Mouse (Mus musculus): ENCODE results near the gene Bbs9. TPM values are rescaled to one million over a fixed set of nuclear protein-coding genes. Genes with fewer than 3 reads are reported as not detected.

Gene Bbs9
- polyA plus RNA-seq, 1 experiment: 15.3 TPM

GRCm38 (mm10) chr9:22486211-22486610 is 10.7 kb downstream of the Bbs9 start:
- TF ChIP-seq POLR2A (IDR thresholded peaks at IDR 0.05; ENCODE audit: borderline replicate concordance, extremely low read depth, low read depth, low read length): no peak
- TF ChIP-seq CTCF (IDR thresholded peaks at IDR 0.05; ENCODE audit: insufficient read depth, low read length): no peak
- H3K4me3 ChIP-seq (replicated peaks; ENCODE audit: extremely low read depth, low read depth, low read length): no peak overlapping the region
- WGBS: 85% methylated on average over 7 of the region's 7 CpGs
- H3K4me1 ChIP-seq (ENCODE audit: control insufficient read depth, insufficient read depth, low read length): no peaks in the 10 kb centered on the region
- no peak for DNase-seq

DNA sequence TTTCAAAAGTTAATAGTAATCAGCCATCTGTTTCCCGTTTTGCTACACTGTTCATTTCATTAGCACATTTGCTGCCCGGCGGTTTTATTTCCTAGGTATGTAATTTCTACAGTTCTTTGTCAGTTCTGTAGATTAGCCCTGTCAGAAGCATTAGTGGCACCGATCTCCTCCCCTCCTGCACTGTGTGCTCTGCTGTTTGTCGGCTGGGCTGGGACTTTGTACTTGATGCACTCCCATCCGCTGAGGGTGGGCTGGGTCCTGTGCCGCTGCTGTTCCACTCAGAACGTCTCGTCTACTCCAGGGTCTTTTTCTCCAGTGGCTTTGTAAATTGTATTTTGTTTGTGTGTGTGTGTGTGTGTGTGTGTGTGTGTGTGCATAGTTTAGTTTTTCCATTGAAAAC is 13.4 kb downstream of the Bbs9 start:
- TF ChIP-seq POLR2A (IDR thresholded peaks at IDR 0.05; ENCODE audit: borderline replicate concordance, extremely low read depth, low read depth, low read length) (no peak), CTCF (IDR thresholded peaks at IDR 0.05; ENCODE audit: insufficient read depth, low read length) (no peak)
- DNase-seq: no peak
- WGBS: 61% methylated on average over 9 of the region's 9 CpGs
- Histone ChIP-seq H3K4me3 (replicated peaks; ENCODE audit: extremely low read depth, low read depth, low read length) (no peak overlapping the region), H3K4me1 (ENCODE audit: control insufficient read depth, insufficient read depth, low read length) (no peaks in the 10 kb centered on the region)

DNA sequence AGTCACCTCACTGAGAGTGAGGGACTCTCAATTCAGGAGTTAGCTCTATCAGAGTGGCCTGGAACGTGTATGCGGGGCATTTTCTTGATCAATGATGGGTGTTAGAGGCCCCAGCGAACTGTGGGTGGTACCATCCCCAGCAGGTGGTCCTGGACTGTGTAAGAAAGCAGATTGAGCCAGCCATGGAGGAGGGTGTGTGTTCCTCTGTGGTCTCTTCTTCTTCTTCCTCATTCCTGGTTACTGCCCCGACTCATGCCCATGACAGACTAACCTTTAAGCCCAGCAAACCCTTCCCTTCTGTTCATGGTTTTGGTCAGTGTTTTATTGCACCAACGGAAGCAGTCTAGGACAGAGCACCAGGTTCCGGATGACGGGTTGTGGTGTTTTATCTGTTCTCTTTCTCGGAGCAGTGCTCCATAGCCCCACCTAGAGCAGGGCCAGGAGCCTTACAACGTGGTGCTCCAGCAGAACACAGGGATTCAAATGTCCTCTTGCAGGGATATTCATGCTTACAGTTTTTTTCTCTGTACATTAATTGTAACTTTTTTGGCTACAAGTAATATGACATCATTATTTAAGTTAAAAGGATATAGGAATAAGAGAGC is 18.8 kb downstream of the Bbs9 start:
- 87% methylated on average over 9 of the region's 9 CpGs for WGBS
- TF ChIP-seq POLR2A (IDR thresholded peaks at IDR 0.05; ENCODE audit: borderline replicate concordance, extremely low read depth, low read depth, low read length) (no peak), CTCF (IDR thresholded peaks at IDR 0.05; ENCODE audit: insufficient read depth, low read length) (peak; percentile 34; the same call in 1 of the 2 replicates)
- no peaks in the 10 kb centered on the region for H3K4me1 ChIP-seq (ENCODE audit: control insufficient read depth, insufficient read depth, low read length)
- DNase-seq: no peak
- H3K4me3 ChIP-seq (replicated peaks; ENCODE audit: extremely low read depth, low read depth, low read length): no peak overlapping the region

GRCm38 (mm10) chr9:22495133-22495532 is 19.6 kb downstream of the Bbs9 start:
- Histone ChIP-seq H3K4me3 (replicated peaks; ENCODE audit: extremely low read depth, low read depth, low read length) (no peak overlapping the region), H3K4me1 (ENCODE audit: control insufficient read depth, insufficient read depth, low read length) (no peaks in the 10 kb centered on the region)
- TF ChIP-seq CTCF (IDR thresholded peaks at IDR 0.05; ENCODE audit: insufficient read depth, low read length) (0 out of 2 replicates have a peak, but pooled peaks have one; percentile 14), POLR2A (IDR thresholded peaks at IDR 0.05; ENCODE audit: borderline replicate concordance, extremely low read depth, low read depth, low read length) (no peak)
- no peak for DNase-seq
- 84% methylated on average over 2 of the region's 2 CpGs for WGBS

DNA sequence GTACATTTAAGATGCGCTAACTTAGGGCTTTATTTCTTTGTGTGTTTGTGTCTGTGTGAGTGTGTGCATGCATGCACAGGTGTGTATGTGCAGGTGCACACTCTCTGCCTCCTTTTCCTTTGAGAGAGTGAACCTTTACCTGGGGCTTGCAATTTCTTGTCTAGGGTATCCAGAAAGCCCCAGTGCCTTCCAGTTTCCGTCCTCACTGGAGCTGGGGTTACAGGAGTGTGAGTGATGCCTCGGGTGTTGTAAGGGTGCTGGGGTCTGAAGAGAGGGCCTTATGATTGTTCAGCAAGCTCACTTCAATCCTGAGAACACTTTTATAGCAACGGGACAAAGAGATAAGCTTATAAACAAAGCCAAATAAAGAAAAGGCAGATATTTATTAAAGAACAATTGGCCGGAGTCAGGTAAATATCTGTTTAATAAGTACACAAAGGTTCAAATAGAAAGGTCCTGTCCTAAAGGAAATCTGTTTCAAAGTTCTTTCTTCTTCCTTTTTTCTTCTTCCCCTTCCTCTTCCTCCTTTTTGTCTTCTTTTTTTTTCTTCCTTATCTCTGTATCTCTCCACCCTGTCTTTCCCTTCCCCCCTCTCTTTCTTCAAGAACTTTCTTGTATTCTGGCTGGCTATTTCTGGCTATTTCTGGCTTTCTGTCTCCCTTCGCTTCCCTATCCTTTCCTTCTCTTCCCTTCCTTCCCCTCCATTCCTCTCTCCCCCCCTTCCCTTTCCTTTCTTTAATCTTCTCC is 21.7 kb downstream of the Bbs9 start:
- TF ChIP-seq CTCF (IDR thresholded peaks at IDR 0.05; ENCODE audit: insufficient read depth, low read length) (no peak), POLR2A (IDR thresholded peaks at IDR 0.05; ENCODE audit: borderline replicate concordance, extremely low read depth, low read depth, low read length) (no peak)
- 63% methylated on average over 6 of the region's 6 CpGs for WGBS
- no peaks in the 10 kb centered on the region for H3K4me1 ChIP-seq (ENCODE audit: control insufficient read depth, insufficient read depth, low read length)
- H3K4me3 ChIP-seq (replicated peaks; ENCODE audit: extremely low read depth, low read depth, low read length): no peak overlapping the region
- no peak for DNase-seq

DNA sequence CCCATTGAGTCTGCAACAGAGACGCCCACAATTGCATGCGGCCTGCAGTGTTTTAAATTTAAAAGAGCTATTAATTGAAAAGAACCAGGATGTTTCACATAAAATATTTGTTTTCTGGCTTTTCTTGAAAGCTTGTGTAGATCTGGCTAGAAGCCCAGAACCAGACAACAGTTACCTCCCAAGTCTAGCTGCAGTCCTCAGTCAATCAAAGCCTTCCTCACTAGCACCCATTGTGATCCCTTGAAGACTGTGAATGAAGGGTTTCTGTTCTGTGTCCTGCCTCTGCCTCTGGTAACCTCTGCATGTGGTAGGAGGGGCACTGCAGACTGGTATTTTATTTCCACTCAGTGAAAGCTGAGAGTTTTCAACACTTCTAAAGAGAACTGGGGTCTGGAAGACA is 27.5 kb downstream of the Bbs9 start:
- 69% methylated on average over 2 of the region's 2 CpGs for WGBS
- Histone ChIP-seq H3K4me3 (replicated peaks; ENCODE audit: extremely low read depth, low read depth, low read length) (no peak overlapping the region), H3K4me1 (ENCODE audit: control insufficient read depth, insufficient read depth, low read length) (no peaks in the 10 kb centered on the region)
- no peak for TF ChIP-seq POLR2A (IDR thresholded peaks at IDR 0.05; ENCODE audit: borderline replicate concordance, extremely low read depth, low read depth, low read length)
- TF ChIP-seq CTCF (IDR thresholded peaks at IDR 0.05; ENCODE audit: insufficient read depth, low read length): no peak
- no peak for DNase-seq

DNA sequence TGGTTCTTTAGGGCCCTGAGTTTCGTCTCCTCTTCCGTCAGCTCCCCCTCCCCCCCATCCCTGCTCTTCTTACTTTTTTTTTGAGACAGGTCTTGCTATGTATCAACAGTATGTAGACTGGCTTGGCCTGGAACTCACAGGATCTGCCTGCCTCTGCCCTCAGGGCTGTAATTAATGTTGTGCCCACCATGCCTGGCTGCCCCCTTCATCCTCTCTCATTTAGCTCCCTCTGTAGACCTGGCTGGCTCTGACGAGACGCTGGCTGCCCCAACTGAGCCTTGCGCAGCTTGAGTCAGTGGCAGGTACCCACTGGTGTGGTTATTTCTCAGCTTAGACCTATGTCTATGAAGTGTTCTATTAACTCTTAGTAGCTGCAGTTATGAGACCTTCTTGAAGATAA is 28.1 kb downstream of the Bbs9 start:
- WGBS: 94% methylated on average over 5 of the region's 5 CpGs
- TF ChIP-seq POLR2A (IDR thresholded peaks at IDR 0.05; ENCODE audit: borderline replicate concordance, extremely low read depth, low read depth, low read length) (no peak), CTCF (IDR thresholded peaks at IDR 0.05; ENCODE audit: insufficient read depth, low read length) (no peak)
- DNase-seq: no peak
- H3K4me1 ChIP-seq (ENCODE audit: control insufficient read depth, insufficient read depth, low read length): no peaks in the 10 kb centered on the region
- no peak overlapping the region for H3K4me3 ChIP-seq (replicated peaks; ENCODE audit: extremely low read depth, low read depth, low read length)

DNA sequence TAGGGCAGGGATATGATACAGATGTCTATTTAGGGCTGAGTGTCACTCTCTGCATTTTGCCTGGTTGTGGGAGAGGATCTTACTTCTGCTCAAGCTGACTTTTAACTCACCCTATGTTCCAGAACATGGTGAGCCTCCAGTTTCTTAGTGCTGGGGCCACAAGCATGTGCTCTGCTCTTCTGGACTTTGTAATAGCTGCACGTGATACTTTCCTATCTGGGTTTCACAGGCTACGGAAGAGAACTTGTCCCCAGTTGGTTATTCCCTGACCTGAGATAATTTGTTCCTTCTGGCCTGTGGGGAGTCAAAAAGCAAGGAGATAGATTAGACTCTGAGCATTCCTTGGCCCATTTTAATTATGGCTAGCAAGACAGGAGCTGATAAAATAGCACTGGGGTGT is 30.1 kb downstream of the Bbs9 start:
- DNase-seq: no peak
- TF ChIP-seq POLR2A (IDR thresholded peaks at IDR 0.05; ENCODE audit: borderline replicate concordance, extremely low read depth, low read depth, low read length): no peak
- TF ChIP-seq CTCF (IDR thresholded peaks at IDR 0.05; ENCODE audit: insufficient read depth, low read length): no peak
- no peaks in the 10 kb centered on the region for H3K4me1 ChIP-seq (ENCODE audit: control insufficient read depth, insufficient read depth, low read length)
- WGBS: 90% methylated on average over 2 of the region's 2 CpGs
- H3K4me3 ChIP-seq (replicated peaks; ENCODE audit: extremely low read depth, low read depth, low read length): no peak overlapping the region

DNA sequence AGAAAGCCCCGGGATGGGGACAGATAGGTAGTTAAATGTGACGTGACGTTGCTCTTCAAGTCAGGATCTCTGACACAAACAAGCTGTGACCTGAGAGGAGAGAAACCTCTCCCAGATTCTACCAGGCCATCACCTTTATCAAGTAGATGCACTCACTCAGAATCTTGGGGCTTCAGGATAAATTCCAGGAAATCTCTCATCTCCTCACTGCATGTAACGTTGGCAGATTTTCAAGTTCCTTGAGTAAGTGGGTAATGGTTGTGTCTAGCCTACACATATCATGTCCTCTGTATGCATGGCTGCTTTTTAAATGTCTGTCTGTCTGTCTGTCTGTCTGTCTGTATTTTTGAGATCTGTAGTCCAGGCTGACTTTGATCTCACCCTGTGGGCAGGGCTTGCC is 39.6 kb downstream of the Bbs9 start:
- WGBS: 88% methylated on average over 4 of the region's 4 CpGs
- no peak for DNase-seq
- Histone ChIP-seq H3K4me3 (replicated peaks; ENCODE audit: extremely low read depth, low read depth, low read length) (no peak overlapping the region), H3K4me1 (ENCODE audit: control insufficient read depth, insufficient read depth, low read length) (no peaks in the 10 kb centered on the region)
- no peak for TF ChIP-seq CTCF (IDR thresholded peaks at IDR 0.05; ENCODE audit: insufficient read depth, low read length)
- TF ChIP-seq POLR2A (IDR thresholded peaks at IDR 0.05; ENCODE audit: borderline replicate concordance, extremely low read depth, low read depth, low read length): no peak
